Mouse (Mus musculus) cerebellum, adult 2 months (tissue): ENCODE data around the gene Gys2. TPM values are rescaled to one million over a fixed set of nuclear protein-coding genes. Genes with fewer than 3 reads are reported as not detected.

Experiments
- DNase-seq, 2 experiments: peaks; one replicate each; pipeline ENCODE4 v3.0.0; 2021
- H3K27ac ChIP-seq: fragments of 200-500 bp; 2 replicates; pipeline ENCODE4 v1.5.1; 2012; ENCODE audit warnings: low read length, control low read depth, inconsistent platforms; ENCODE audit not compliant: insufficient read depth
- H3K27me3 ChIP-seq: fragments of 200-500 bp; 2 replicates; pipeline ENCODE4 v1.6.1; 2012; ENCODE audit warnings: inconsistent platforms, mild to moderate bottlenecking, low read length, moderate library complexity; ENCODE audit not compliant: control insufficient read depth, insufficient read depth
- H3K4me1 ChIP-seq: fragments of 200-500 bp; 2 replicates; pipeline ENCODE4 v1.6.1; 2011; ENCODE audit warnings: low read length; ENCODE audit not compliant: control insufficient read depth, insufficient read depth
- H3K4me3 ChIP-seq: fragments of 200-500 bp; replicated peaks from 2 replicates; pipeline ENCODE3; 2011; ENCODE audit warnings: mild to moderate bottlenecking, low read depth, low read length, control low read depth; ENCODE audit not compliant: insufficient read depth
- CTCF ChIP-seq: fragments of 200-500 bp; IDR thresholded peaks from 2 replicates; pipeline ENCODE4 v1.5.1; 2011; ENCODE audit warnings: low read depth, mild to moderate bottlenecking, control low read depth, low read length, moderate library complexity, borderline replicate concordance; ENCODE audit not compliant: insufficient read depth
- POLR2A ChIP-seq: fragments of 200-500 bp; IDR thresholded peaks from 2 replicates; pipeline ENCODE4 v1.6.1; 2011; ENCODE audit warnings: low read length, control low read depth, borderline replicate concordance; ENCODE audit not compliant: insufficient read depth
- WGBS: fragments of 180-500 bp; shearing (Covaris S2); methylation state at CpG from one replicate; pipeline ENCODE4 v1.1.7; 2018; 5-methylcytosine and 5-hydroxymethylcytosine counted together
- polyA plus RNA-seq: library from polyadenylated mRNA; depleted of rRNA; stranded (reverse); fragments of >200 nt; gene quantifications from 2 replicates; pipeline ENCODE4 v1.2.3, GENCODE M21; 2012; rRNA removed

Gys2 gene
- polyA plus RNA-seq, 1 experiment: 0.08 TPM

GRCm38 (mm10) chr6:142381615-142382014 is 91.3 kb downstream of the Gys2 start:
- Histone ChIP-seq H3K27ac (no peak overlapping the region), H3K4me3 (no peak overlapping the region), H3K4me1 (no peaks in the 10 kb centered on the region), H3K27me3 (no peaks in the 10 kb centered on the region)
- no peak for TF ChIP-seq CTCF
- TF ChIP-seq POLR2A: no peak
- DNase-seq: no peak
- 88% methylated on average over 7 of the region's 7 CpGs for WGBS

- 78% methylated on average over 6 of the region's 6 CpGs for WGBS
- Histone ChIP-seq H3K27me3 (no peaks in the 10 kb centered on the region), H3K27ac (no peak overlapping the region), H3K4me3 (no peak overlapping the region), H3K4me1 (no peaks in the 10 kb centered on the region)
- TF ChIP-seq CTCF (no peak), POLR2A (no peak)
- no peak for DNase-seq
Observed at GRCm38 (mm10) chr6:142379961-142380360, 92.9 kb downstream of the Gys2 start.

GRCm38 (mm10) chr6:142378576-142379330 is 94.2 kb downstream of the Gys2 start:
- no peaks in the 10 kb centered on the region for H3K4me1 ChIP-seq
- DNase-seq: no peak
- TF ChIP-seq CTCF (no peak), POLR2A (no peak)
- no peaks in the 10 kb centered on the region for H3K27me3 ChIP-seq
- H3K27ac ChIP-seq: no peak overlapping the region
- no peak overlapping the region for H3K4me3 ChIP-seq
- WGBS: 92% methylated on average over 8 of the region's 8 CpGs

GRCm38 (mm10) chr6:142377081-142377480 is 95.8 kb downstream of the Gys2 start:
- H3K4me3 ChIP-seq: no peak overlapping the region
- WGBS: 15% methylated on average over 1 of the region's 1 CpGs
- no peak for DNase-seq
- H3K4me1 ChIP-seq: no peaks in the 10 kb centered on the region
- H3K27ac ChIP-seq: no peak overlapping the region
- TF ChIP-seq CTCF (no peak), POLR2A (no peak)
- H3K27me3 ChIP-seq: no peaks in the 10 kb centered on the region

Other genes with a start within 250 kb of the Gys2 start
- not detected in 2 replicates for gene Iapp, start 174.7 kb downstream of the Gys2 start, polyA plus RNA-seq
- 0.13 and 0.36 TPM in 2 replicates for gene Slco1a5, start 150.1 kb downstream of the Gys2 start, polyA plus RNA-seq
- gene Pyroxd1, start 127.5 kb downstream of the Gys2 start, polyA plus RNA-seq: 10.9 and 11.7 TPM in 2 replicates
- gene Recql, start 86.0 kb downstream of the Gys2 start, polyA plus RNA-seq: 12.8 and 13.1 TPM in 2 replicates
- gene Golt1b, start 85.9 kb downstream of the Gys2 start, polyA plus RNA-seq: 25.6 and 26.4 TPM in 2 replicates
- gene Spx, start 59.7 kb downstream of the Gys2 start, polyA plus RNA-seq: 8.8 and 9.2 TPM in 2 replicates
- gene Ldhb, start 34.8 kb upstream of the Gys2 start, polyA plus RNA-seq: 1,547 and 1,570 TPM in 2 replicates
- gene Kcnj8, start 98.5 kb upstream of the Gys2 start, polyA plus RNA-seq: 5.8 and 6.1 TPM in 2 replicates
- 3.3 and 3.6 TPM in 2 replicates for gene Abcc9, start 229.2 kb upstream of the Gys2 start, polyA plus RNA-seq